Mouse (Mus musculus) v-Abl transformed pro-B cells (cell line): ENCODE measurements at regions not wholly inside any gene's neighbourhood (a gene's known extent, or its start where the extent isn't known, plus 50 kb on each side); places are given as distances from the start of the nearest gene placed in this dataset.

Experiments used
- in situ Hi-C, 2 experiments: fragments of 400-800 bp; cut with MboI; formaldehyde crosslinking; loops; one replicate each; pipeline ENCODE4 v1.15.1; 2025; ENCODE audit not compliant: unreplicated experiment in 2 of 2

- in situ Hi-C loops = no loop called here
These were observed 249.2 kb upstream of the Cxadr start for GRCm38 (mm10) chr16:78052133-78052532.

DNA sequence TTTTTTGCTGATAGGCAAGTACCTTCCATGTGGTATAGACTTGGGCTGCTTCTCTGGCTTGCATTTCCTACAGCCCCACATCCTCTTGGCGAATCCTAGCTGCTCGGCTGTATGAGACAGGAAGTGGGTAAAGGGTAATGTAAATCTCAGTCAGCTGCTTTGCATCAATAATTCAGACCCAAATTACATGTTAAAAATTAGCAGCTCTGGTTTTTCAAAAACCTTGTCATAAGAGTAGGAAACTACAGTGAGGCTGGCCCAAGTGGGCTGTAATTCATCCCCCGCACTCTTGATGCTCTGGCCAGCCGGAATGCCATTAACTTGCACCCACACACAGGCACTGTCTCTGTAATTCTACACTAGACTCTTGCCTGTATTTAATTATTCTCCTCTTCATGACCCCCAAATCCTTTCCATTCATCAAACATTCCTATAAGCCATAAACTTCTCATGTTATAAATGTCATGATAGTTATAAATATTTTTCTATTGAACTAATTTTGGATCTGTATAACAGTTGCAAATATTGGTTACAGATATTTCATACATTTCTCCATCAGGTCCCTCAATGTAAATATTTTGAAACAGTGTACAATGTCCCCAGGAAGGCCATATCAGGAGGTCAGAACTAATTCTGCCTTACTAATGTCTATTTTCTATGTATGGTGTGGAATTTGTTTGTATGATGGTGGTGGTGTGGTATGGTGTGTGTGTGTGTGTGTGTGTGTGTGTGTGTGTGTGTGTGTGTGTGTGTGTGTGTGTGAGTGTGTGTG lies 261.0 kb upstream of the Cxadr start:
- in situ Hi-C loops = no loop called here

- in situ Hi-C loops = no loop called here
These were observed 281.5 kb upstream of the Cxadr start for GRCm38 (mm10) chr16:78019605-78020285.

DNA sequence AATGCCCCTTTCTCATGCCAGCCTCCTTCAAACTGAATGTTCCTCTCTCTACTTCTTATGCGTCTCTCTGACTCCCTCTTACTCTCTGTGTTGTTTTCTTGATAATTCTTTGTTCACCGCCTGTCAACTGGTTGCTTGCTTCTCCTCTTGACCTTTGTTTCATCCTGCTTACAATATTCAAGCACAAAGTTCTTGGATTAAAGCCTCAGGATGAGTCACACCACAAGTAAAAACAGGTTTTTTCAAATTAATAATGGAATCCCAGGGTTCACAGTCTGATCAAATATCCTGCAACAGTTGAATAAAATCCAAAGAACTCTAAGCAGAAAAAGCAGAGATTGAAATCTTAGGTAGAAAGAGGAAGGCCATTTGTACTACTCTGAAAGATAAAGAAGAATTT lies 285.9 kb upstream of the Cxadr start:
- in situ Hi-C loops = no loop called here

GRCm38 (mm10) chr16:78013049-78013819 lies 288.1 kb upstream of the Cxadr start:
- in situ Hi-C loops = no loop called here

DNA sequence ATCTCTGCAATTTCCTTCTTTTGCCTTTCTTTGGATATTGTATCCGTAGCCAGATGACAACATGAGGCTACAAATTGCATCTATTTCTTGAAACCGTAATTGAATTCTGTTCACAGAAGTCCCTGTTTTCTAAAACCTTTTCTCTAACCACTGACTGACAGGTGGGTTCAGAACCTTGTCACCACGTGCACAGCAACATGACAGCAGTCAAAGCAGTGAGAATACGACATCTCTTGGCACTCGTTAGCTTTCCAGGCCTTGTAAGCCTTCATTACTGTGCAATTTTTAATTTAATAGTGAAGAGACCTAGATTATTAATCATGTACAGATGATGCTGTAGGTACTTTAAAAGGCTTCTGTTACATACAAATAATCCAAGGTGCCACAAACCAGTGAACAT lies 297.3 kb upstream of the Cxadr start:
- in situ Hi-C loops = no loop called here

DNA sequence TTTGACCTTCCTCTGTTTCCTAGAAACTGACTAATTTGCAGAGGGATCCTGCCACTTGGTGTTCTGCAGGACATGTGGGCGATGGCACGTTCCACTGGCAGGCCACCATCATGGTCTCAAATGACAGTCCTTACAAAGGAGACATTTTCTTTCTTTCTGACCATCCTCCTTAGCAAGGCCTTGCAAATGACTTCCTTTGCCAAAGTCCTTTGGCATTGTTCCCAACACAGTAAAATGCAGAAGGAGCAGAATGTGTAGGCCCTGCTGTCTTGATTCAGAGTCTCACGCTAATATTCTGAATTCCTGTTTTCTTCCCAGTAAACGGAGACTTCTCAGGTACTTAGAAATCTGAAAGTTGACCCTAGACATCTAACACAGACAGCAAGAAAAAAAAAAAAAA lies 308.3 kb upstream of the Cxadr start:
- in situ Hi-C loops = no loop called here

DNA sequence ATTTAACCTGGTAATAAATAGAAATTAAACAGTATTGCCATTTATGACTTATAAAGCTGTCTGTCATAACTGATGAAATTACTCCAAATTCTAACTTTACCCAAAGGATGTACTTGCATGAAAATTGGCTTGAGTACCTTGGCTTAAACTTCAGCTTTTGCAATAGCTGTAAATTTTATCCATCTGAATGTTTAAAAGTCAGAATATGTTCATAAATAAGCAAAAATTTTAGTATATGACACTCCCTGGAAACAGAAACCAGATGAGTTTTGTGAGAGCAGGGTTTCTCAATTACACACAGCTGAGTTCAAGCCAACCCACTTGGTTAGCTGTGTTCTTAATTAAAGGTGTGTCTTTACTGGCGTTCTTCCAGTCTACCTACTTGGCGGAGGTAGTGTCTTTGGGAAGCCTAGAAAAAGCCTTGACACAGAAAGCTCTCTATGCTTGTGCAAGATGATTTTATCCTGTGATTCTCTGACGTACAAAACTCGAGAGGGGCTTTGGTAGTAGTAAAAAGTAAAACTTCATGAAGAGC lies 311.4 kb upstream of the Cxadr start:
- in situ Hi-C loops = no loop called here

DNA sequence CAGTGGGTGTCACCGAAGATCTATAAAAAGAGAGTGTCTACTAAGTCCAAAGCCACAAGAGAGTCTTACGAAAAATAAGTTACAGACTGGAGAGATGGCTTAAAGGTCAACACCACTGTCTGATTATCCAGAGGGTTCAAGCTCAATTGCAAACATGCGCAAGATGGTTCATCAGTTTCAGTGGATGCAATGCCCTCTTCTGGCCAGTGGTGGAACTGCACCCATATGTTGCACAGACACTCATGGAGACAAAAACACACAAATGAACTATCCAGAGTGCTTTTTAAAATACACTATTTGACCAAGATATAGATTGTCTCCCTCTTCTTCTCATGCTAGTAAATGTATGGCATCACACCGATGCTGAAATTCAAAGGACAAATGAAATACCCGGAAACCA lies 312.1 kb upstream of the Cxadr start:
- in situ Hi-C loops = no loop called here

GRCm38 (mm10) chr16:77986884-77987529 lies 314.3 kb upstream of the Cxadr start:
- in situ Hi-C loops = no loop called here

DNA sequence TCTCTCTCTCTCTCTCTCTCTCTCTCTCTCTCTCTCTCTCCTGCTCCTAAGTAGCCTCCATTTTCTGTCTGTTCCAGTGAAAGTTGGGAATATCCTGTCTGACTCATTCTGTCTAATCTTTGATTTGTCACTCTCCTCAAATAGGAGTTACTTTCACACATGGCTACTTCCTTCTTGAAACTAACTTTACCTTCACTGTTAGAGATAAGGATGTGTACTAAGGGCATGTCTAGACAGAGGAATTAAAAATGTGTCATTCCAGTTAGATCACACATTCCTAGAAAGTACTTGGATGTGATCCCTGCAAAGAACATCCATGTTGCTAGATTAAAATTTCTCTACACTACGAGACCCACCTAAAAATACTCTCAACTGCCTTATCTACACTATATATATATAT lies 346.9 kb upstream of the Gm11146 start:
- in situ Hi-C loops = no loop called here

GRCm38 (mm10) chr16:77945442-77945841 lies 343.5 kb upstream of the Gm11146 start:
- in situ Hi-C loops = no loop called here

DNA sequence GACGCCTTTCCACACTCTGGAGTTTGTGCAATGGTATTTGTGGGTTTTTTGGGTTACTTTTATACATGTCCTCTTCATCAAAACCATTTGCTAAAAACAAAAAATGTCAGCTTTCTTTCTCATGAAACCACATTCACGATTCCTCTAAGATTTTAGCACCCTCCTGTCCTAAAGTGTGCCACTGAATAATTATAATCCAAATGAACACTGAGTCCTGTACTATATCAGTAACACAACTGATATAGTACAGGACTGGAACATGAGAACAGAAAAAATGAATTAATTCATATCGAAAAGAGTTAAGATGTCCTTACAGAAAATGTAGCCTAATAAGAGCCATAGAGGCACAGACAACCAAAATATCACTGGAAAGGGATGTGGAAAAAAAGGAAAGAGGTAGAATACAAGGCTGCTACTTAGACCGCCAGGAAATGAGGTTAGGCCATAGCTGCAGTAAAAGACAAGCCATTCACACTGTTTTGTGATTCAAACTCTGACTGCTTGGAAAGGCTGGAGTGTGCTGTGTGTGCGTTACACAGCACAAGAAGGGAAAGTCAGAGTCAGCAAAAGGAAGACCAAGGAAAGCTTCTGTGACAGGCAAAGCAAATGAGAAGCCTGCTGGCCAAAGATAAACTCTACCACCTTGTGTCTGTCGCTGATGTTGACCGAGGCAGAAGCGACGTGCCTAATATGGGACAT lies 329.3 kb upstream of the Gm11146 start:
- in situ Hi-C loops = no loop called here

DNA sequence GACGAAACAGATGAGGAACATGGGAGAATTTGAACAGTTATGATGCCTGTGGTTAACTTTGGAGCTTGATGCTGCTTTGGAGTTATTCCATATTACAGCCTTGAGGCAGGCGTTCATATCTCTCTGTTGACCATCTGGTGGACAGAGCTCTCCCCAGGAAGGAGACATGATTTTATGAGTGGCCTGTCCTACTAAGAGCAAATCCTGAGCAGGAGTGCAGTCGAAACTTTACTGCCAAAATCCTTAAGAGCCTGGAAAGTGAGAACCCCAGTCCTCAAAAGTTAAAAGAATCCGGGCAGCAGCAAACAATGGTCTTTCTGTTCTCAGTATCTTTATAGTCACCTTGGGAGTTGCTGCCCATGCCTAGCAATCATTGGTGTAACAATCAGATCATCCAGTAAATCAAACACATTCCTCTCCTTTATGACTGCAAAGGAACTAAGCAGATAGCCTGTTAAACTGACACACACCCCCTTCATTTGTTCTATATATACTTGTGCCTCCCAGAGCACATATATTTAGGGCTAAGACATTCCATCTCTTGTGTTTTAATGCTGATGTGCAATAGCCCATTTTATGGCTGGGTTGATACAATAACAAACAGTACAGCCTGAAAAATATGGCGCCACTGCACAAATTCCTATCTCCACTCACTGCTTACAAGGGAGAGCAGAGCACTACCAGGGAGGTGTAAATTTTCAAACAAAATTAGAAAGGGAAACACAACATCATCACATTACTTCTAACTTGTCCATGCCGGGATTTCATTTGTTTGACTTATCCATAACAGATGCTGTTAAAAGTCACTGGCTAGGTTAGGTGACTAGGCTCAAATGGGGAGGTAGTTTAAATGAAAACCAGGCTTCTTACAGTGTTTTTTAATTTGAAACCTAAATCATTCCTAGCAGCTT lies 312.5 kb upstream of the Gm11146 start:
- in situ Hi-C loops = no loop called here

- in situ Hi-C loops = no loop called here
These were observed 292.4 kb upstream of the Gm11146 start for GRCm38 (mm10) chr16:77894247-77894646.

DNA sequence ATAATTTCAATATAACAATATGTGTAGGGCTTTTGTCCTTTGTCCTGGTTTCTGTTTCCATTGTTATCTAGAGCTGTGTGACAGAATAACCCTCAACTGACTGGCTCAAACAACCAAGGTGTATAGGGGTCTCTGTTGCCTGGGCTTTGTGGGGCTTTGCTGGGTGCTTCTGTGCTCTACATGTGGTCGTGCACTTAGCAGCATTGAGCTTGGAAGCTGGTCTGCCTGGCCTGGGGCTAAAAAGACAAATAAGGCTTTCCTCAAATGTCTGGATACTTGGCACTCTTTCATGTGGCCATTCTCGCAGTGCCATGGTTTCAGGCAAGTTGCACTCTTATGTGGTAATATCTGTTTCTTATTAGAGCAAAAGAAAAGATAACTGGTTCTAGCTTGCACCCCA lies 291.8 kb upstream of the Gm11146 start:
- in situ Hi-C loops = no loop called here

DNA sequence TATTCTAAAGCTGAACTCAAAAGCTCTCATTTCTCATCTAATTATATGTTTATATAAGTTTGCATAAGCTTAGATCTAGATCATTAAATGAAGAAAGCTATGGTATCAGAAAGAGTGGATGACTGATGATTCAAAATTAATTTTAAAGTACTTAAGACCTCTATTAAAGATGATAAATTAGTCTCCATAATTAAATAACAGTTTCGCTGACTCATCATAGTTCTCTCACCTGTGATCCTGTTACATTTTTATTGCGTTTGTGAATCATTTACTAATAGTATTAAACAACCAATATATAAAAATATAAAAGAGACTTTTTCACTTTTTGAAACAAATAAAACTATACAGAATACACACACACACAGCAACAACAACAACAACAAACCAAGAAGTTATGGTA lies 290.8 kb upstream of the Gm11146 start:
- in situ Hi-C loops = no loop called here

- in situ Hi-C loops = no loop called here
These were observed 287.5 kb upstream of the Gm11146 start for GRCm38 (mm10) chr16:77889348-77889747.

- in situ Hi-C loops = no loop called here
These were observed 283.3 kb upstream of the Gm11146 start for GRCm38 (mm10) chr16:77885060-77885679.
